Mouse (Mus musculus) midbrain, embryonic 11.5 days (tissue): ENCODE measurements at regions not wholly inside any gene's neighbourhood (a gene's known extent, or its start where the extent isn't known, plus 50 kb on each side); places are given as distances from the start of the nearest gene placed in this dataset.

Source experiments
- ATAC-seq: fragments of 200-750 bp; cut with Nextera tagmentation; 2 replicates; pipeline ENCODE4 v1.8.0; 2017; ENCODE audit warnings: moderate TSS enrichment, moderate library complexity; ENCODE audit not compliant: low FRiP score
- DNase-seq: peaks from one replicate; pipeline ENCODE4 v3.0.0; 2015; ENCODE audit warnings: low spot score; ENCODE audit errors: missing footprints
- H3K27ac ChIP-seq: fragments of 300-500 bp; sonication (generic); 2 replicates; pipeline ENCODE4 v1.5.1; 2014; ENCODE audit warnings: low read depth, low read length
- H3K27me3 ChIP-seq: fragments of 300-500 bp; sonication (generic); 2 replicates; pipeline ENCODE4 v1.6.1; 2014; ENCODE audit warnings: mild to moderate bottlenecking, low read length, moderate library complexity, mixed read lengths; ENCODE audit not compliant: control insufficient read depth, insufficient read depth
- H3K36me3 ChIP-seq: fragments of 300-500 bp; sonication (generic); 2 replicates; pipeline ENCODE4 v1.6.1; 2014; ENCODE audit warnings: mild to moderate bottlenecking, low read length, moderate library complexity, mixed read lengths; ENCODE audit not compliant: control insufficient read depth, insufficient read depth
- H3K4me1 ChIP-seq: fragments of 300-500 bp; sonication (generic); 2 replicates; pipeline ENCODE4 v1.6.1; 2014; ENCODE audit warnings: low read length; ENCODE audit not compliant: control insufficient read depth, insufficient read depth
- H3K4me2 ChIP-seq: fragments of 300-500 bp; sonication (generic); 2 replicates; pipeline ENCODE4 v1.6.1; 2014; ENCODE audit warnings: mild to moderate bottlenecking, moderate library complexity
- H3K4me3 ChIP-seq: fragments of 300-500 bp; sonication (generic); 2 replicates; pipeline ENCODE4 v1.5.1; 2014; ENCODE audit warnings: low read depth, low read length
- H3K9ac ChIP-seq: fragments of 300-500 bp; sonication (generic); 2 replicates; pipeline ENCODE4 v1.6.1; 2014; ENCODE audit warnings: low read length
- H3K9me3 ChIP-seq: fragments of 300-500 bp; sonication (generic); 2 replicates; pipeline ENCODE4 v1.6.1; 2016; ENCODE audit warnings: low read length; ENCODE audit not compliant: control insufficient read depth
- WGBS: fragments of 180-500 bp; shearing (Covaris S2); extraction: QIAGEN DNeasy Blood & Tissue Kit; methylation state at CpG from one replicate; pipeline ENCODE4 v1.1.7; 2014; 5-methylcytosine and 5-hydroxymethylcytosine counted together

DNA sequence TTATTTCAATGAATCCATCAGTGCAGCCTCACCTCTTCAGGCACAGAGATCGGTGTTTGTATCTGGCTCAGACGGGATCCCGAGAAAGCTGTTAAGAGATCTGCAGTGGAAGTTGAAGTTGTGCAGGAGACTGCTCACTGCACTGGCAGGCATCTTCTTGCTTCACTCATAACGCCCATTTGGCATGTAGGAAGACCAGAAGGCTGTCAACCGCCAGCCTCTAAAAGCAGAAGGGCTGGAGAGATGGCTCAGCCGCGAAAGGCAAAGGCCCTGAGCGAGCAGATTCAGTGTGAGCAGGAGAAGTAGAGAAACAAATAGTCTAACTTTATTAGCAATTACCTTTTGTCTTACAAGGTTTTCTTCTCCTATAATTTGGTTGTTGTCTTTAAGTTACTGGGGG is 114.3 kb upstream of the Ankrd55 start:
- Histone ChIP-seq H3K9ac (no peak overlapping the region), H3K36me3 (no peaks in the 10 kb centered on the region), H3K4me2 (no peak overlapping the region), H3K9me3 (no peaks in the 10 kb centered on the region), H3K4me1 (no peaks in the 10 kb centered on the region), H3K4me3 (no peak overlapping the region), H3K27ac (no peak overlapping the region), H3K27me3 (no peaks in the 10 kb centered on the region)
- ATAC-seq (no peak), DNase-seq (no peak)
- 95% methylated on average over 8 of the region's 8 CpGs for WGBS

DNA sequence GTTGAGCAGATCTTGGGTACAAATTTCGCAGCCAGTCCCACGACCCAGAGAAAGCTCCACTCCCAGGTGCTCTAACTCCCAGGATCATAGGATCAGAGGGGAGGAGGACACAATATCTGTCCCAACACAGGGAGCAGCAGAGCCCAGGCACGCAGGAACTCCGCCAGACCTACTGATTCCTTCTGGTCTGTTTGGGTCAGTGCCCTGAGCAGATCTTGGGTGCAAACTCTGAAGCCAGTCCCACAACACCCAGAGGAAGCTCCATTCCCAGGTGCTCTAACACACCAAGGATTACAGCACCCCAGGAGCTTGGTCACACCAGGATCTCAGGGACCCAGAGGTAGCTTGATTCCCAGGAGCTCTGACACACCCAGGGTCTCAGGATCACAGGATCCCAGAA is 110.2 kb upstream of the Ankrd55 start:
- Histone ChIP-seq H3K9ac (no peak overlapping the region), H3K27ac (no peak overlapping the region), H3K36me3 (no peaks in the 10 kb centered on the region), H3K9me3 (no peaks in the 10 kb centered on the region), H3K4me3 (no peak overlapping the region), H3K4me1 (no peaks in the 10 kb centered on the region), H3K27me3 (no peaks in the 10 kb centered on the region), H3K4me2 (no peak overlapping the region)
- WGBS = 87% methylated on average over 4 of the region's 4 CpGs
- ATAC-seq (no peak), DNase-seq (no peak)

DNA sequence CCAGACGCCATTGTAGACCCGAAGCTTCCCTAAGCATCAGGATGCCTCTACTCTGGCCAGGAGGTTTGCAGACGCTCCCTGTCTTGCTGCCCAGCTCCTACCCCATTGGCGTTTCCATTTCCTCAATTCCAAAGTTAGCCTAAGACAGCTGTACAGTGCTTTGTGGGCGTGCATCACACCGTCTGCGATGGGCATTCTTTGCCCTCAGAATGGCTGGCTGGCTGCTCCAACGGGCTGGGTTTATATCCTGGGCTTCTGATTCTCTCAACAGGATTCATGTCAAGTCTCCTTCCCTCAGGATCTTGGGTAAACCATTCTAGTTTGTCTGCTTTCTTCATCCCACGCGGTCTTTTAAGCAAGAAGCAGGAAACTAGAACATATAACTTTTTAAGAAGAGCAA is 104.3 kb upstream of the Ankrd55 start:
- Histone ChIP-seq H3K36me3 (no peaks in the 10 kb centered on the region), H3K4me2 (no peak overlapping the region), H3K9me3 (no peaks in the 10 kb centered on the region), H3K27ac (no peak overlapping the region), H3K9ac (no peak overlapping the region), H3K4me3 (no peak overlapping the region), H3K4me1 (no peaks in the 10 kb centered on the region), H3K27me3 (no peaks in the 10 kb centered on the region; the same call in 1 of the 2 replicates)
- no peak for DNase-seq
- 92% methylated on average over 10 of the region's 10 CpGs for WGBS
- no peak for ATAC-seq

DNA sequence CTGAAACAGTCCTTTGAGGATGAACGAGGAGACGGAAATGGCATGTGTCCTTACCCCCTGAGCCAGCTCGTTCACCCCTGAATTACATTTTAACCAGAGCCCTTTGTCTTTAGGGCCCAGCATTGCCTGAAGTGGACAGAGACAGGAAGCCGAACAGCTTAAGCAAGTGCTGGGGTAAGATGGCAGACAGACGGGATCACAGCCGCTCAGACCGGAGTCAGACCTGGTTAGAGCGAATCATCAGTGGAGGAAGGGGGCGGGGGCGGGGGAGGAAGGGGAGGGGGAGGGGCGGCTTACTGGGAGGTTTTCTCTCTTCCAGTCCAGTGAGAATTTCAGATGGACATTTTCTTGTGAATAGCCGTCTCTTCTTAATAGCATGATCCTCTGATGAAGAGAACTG is 103.1 kb upstream of the Ankrd55 start:
- H3K27ac ChIP-seq = no peak overlapping the region
- ATAC-seq = 0 out of 2 replicates have a peak, but pooled peaks have one; percentile 42
- no peak overlapping the region for H3K4me3 ChIP-seq
- no peaks in the 10 kb centered on the region for H3K4me1 ChIP-seq
- no peak for DNase-seq
- no peaks in the 10 kb centered on the region for H3K36me3 ChIP-seq
- no peaks in the 10 kb centered on the region; the same call in 1 of the 2 replicates for H3K27me3 ChIP-seq
- 39% methylated on average over 10 of the region's 12 CpGs for WGBS
- no peak overlapping the region for H3K9ac ChIP-seq
- H3K4me2 ChIP-seq = no peak overlapping the region
- no peaks in the 10 kb centered on the region for H3K9me3 ChIP-seq

DNA sequence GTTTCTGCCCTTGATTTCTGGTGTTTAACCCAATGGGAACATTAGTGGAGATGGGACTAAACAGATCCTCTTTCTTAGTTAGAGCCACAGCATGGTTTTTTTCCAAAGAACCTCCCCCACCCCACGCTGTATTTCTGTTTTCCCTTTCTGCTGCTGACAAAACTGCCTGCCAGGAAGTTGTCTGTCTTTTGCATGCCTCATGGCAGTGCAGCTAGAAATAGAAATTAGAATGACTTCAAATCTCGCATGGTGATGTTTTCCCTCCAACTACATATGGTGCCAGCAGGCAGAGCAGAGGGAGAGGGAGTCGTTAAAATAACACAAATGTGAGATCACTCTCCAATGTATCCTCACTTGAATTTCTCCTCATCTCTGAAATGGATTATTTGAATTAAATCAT is 101.0 kb upstream of the Ankrd55 start:
- no peaks in the 10 kb centered on the region; the same call in 1 of the 2 replicates for H3K27me3 ChIP-seq
- DNase-seq (peak; percentile 41), ATAC-seq (no peak)
- H3K9ac ChIP-seq = no peak overlapping the region
- H3K36me3 ChIP-seq = no peaks in the 10 kb centered on the region
- no peak overlapping the region for H3K4me2 ChIP-seq
- H3K4me1 ChIP-seq = no peaks in the 10 kb centered on the region
- H3K27ac ChIP-seq = no peak overlapping the region
- 82% methylated on average over 3 of the region's 3 CpGs for WGBS
- H3K4me3 ChIP-seq = no peak overlapping the region
- H3K9me3 ChIP-seq = no peaks in the 10 kb centered on the region

DNA sequence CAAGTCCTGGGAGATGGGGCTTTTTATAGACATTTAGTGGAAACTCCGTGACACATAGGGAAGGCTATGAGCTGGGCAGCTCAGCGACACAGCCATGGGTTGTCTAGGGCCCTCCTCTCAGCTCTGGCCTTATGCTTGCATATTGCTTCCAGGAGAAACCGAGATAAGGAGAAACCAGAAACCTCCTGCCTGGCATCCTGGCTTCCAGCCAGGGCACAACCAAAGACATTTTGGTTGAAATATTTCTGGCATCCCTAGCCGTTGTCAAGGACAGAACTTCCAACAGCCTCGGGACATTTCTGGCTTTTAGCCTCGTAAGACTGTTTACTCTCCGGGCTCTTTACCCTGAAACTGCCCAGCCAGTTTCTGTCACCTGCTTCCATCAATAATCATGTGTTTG is 99.9 kb upstream of the Ankrd55 start:
- WGBS = 88% methylated on average over 7 of the region's 7 CpGs
- H3K4me2 ChIP-seq = no peak overlapping the region
- no peaks in the 10 kb centered on the region for H3K4me1 ChIP-seq
- H3K9ac ChIP-seq = no peak overlapping the region
- H3K9me3 ChIP-seq = no peaks in the 10 kb centered on the region
- no peak overlapping the region for H3K4me3 ChIP-seq
- ATAC-seq (no peak), DNase-seq (peak; percentile 77)
- H3K27me3 ChIP-seq = no peaks in the 10 kb centered on the region; the same call in 1 of the 2 replicates
- no peak overlapping the region for H3K27ac ChIP-seq
- H3K36me3 ChIP-seq = no peaks in the 10 kb centered on the region

DNA sequence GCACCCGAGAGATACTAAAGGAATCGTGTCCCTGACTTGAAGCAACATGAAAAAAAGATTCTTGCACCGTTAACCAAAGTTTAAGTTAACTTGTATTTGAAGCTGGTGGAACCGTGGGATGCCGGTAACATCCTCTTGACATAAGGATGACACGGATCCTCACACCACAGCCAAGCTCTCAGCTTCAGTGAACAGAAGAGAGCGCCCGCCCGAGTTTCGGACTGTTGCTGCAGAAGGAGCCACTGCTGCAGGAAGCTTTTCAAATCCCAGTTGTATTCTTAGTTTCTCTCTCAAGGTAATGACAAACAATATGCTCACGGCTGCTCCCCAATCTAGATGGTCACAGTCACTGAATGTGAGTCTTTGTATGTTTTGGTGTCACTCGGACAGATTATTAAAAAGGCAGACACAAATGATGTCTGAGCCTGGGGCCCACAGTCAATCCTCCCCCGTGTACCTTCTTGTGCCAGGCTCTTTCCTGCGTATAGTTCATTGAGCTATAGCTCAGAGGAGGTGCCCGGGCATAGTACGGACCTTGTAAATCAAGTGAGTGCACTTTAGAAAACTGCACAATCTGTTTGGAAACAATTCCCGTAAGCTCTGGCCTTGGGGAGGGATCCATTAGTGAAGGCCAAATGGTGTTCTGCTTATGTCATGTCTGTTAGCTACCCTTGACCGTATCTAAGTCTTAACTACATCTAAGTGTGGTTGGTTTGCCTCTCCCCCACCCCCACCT is 99.3 kb upstream of the Ankrd55 start:
- Histone ChIP-seq H3K36me3 (no peaks in the 10 kb centered on the region), H3K27ac (no peak overlapping the region), H3K4me2 (no peak overlapping the region), H3K4me1 (no peaks in the 10 kb centered on the region), H3K4me3 (no peak overlapping the region), H3K9ac (no peak overlapping the region), H3K27me3 (no peaks in the 10 kb centered on the region; the same call in 1 of the 2 replicates), H3K9me3 (no peaks in the 10 kb centered on the region)
- 93% methylated on average over 18 of the region's 18 CpGs for WGBS
- peak; percentile 28 for DNase-seq
- no peak for ATAC-seq

DNA sequence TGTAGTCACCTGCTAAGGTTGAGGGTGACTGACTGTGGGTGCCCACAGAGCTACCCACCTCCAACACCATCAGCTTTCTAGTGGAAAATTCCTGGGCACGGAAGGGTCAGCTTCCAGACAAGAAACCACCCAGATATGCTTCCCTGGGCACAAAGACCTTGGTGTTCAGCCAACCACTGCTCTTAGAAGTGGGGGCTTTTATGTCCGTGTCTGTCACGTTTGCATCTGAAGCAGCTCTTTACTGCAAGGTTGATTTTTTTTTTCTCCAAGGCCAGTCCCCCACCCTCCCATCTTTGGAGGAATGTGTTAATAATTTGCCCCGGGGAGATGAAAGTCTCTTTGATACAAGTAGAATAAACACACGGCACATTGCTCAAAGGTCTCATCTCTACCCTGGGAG is 98.6 kb upstream of the Ankrd55 start:
- no peaks in the 10 kb centered on the region for H3K9me3 ChIP-seq
- H3K27me3 ChIP-seq = no peaks in the 10 kb centered on the region; the same call in 1 of the 2 replicates
- WGBS = 69% methylated on average over 5 of the region's 5 CpGs
- no peak overlapping the region for H3K9ac ChIP-seq
- H3K27ac ChIP-seq = no peak overlapping the region
- no peak overlapping the region for H3K4me2 ChIP-seq
- DNase-seq (no peak), ATAC-seq (no peak)
- H3K36me3 ChIP-seq = no peaks in the 10 kb centered on the region
- H3K4me1 ChIP-seq = no peaks in the 10 kb centered on the region
- no peak overlapping the region for H3K4me3 ChIP-seq

DNA sequence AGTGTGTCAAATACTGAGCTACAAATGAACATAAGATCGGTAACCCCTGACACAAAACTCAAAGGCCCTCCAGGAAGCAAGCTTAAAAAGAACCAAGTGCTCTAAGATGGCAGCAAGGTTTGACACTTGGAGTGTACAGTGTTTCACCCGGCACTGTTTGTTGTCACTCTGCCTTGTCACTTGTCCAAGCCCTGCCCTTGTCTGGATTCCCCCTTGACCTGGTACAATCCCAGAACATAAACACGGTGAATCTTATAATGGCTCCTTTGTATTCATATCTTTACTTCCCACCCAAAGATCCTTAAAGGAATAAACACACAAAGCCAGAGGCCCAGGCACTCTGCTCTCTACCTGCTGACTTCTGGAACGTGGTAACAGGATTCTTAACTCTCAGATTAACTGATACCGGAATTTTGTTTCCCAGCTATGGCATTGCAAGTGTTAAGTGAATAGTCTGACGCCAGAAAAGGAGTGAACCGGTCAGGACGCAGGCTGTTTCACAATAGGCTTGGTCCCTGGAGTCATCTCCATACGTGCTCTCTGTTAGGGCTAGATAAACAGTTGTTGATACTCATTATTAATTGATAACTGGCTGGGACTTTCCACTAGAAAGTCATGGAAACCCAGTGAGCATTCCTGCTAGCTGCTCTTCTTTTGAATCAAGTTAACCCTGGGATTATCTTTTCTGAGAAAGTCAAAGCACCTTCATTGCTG is 95.9 kb upstream of the Ankrd55 start:
- WGBS = 50% methylated on average over 9 of the region's 9 CpGs
- Histone ChIP-seq H3K4me1 (no peaks in the 10 kb centered on the region; the same call in 1 of the 2 replicates), H3K4me3 (no peak overlapping the region), H3K27ac (no peak overlapping the region), H3K36me3 (no peaks in the 10 kb centered on the region), H3K27me3 (no peaks in the 10 kb centered on the region; the same call in 1 of the 2 replicates), H3K9ac (no peak overlapping the region), H3K9me3 (no peaks in the 10 kb centered on the region), H3K4me2 (no peak overlapping the region)
- no peak for ATAC-seq
- peak; percentile 75 for DNase-seq
